Mouse (Mus musculus) R1 (cell line): ENCODE measurements at regions not wholly inside any gene's neighbourhood (a gene's known extent, or its start where the extent isn't known, plus 50 kb on each side); places are given as distances from the start of the nearest gene placed in this dataset.

Experiments used
- DNase-seq: peaks from one replicate; pipeline ENCODE4 v3.0.0-alpha.2; 2018; ENCODE audit warnings: low read depth, low spot score

- DNase-seq, result no peak
These were observed 70.5 kb upstream of the Efemp1 start for GRCm38 (mm10) chr11:28782486-28782885.

DNA sequence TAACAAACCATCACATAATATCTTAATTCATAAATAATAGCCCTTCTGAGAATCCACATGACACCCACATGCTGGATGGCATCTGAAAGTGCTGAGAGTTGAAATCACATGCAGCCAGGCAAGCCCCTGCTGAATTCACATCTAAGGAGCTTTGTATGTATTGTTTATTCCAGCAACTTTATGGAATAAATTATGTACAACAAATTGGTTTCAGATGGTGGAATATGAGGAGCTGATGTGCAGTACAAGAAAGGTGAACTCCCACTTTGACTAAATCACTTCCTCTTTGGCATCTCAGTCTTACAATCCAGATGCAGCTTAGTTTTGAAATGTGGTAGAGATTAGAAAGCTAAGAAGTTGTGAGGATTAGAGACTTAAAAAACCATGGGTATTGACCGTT, 82.2 kb upstream of the Efemp1 start:
- no peak for DNase-seq

DNA sequence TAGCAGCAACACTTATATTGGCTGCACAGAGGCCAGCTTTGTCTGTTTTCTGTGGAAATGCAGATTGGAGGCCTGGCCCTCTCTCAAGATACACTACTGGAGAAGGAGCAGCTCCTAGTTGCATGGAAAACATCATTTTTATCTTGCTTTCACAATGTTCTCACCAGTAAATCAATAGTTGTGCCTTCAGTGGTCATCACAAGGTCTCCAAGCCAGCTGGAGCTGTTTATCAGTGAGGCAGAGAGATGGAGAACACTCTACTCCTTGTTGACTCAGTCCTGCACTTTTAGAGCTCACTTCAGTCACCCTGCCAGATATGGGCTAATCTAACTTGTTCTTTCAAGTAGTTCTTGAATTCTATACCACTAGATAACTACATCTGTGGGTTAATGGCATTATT, 92.3 kb upstream of the Efemp1 start:
- no peak for DNase-seq

DNA sequence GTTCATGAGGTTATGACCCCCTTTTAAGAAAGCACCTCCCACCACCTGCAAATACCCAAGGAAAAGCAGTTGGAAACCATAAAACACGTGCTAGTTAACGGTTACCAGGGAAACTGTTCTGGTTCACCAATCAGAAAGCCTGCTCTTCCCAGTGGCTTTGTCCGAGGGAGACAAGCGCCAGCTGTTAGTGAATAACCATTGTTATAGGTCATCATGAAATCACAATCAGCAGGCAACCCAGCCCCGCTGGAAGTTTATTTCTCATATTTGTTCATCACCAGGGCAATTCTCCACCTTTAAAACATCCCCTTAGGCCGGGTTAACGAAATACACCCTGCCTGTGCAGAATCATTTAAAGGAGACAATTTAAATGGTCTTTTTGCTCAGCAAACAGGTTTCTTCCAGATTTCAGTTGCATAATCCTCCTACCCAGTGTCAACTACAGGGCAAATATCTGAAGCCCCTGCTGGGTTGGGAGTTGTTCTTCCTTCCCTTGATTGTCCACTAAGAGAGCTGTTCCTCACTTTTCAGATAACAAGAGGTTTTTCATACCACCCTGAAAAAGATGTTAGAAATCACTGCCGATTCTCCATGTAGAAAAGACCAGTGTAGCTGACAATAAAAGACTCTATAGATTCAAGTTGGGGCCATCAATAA, 117.9 kb upstream of the Efemp1 start:
- DNase-seq, result peak; percentile 82

- DNase-seq, result no peak
These were observed 118.4 kb upstream of the Efemp1 start for GRCm38 (mm10) chr11:28734581-28734931.

DNA sequence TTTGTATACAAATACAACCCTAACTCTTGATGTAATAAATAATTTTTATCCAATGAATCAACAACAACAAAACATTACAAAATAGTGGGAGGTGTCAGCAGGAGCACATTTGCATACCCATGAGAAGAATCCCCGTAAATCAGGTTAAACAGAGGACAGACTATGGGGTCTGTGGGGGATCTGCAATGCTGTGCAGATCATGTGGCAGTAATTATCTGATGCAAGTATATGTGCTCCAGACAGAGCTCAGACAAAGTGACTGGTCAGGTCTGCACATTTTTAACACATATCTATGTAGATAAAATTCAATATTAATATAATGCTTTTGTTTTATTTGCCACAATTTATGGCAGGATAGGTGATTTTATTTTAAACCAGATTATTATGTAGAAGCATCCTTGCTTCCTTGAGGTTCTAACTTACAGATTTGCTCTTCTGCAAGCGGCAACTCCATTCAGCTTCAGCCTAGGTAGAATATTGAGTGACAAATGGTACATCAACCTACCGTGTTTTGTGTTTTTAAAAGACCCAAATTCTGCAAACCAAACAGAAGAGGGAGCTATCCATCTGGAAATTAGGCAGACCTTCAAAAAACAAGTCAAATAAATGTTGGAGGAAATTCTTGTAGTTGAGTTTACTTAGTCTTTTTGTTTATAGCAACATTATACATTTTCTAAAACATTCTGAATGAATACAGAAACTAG, 119.0 kb upstream of the Efemp1 start:
- DNase-seq, result no peak

GRCm38 (mm10) chr11:28730140-28730539, 122.9 kb upstream of the Efemp1 start:
- DNase-seq, result peak; percentile 6

DNA sequence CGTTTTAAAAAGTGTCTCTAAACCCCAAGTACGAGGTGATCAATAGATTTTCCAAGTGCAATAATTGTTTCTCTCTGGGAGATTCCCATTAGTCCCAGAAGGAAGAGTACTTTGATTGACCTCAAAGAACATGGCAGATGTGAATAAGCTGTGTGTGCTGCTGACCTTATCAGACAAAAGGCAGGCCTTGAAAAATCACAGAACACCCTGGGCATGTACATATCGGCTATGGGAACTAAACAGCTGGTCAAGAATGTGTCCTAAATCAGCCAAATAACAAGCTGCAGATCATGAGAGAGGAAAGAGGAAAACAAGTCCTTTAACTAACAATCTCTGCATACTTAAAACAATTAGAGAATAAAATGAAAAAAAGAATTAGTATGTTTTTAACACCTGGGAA, 125.4 kb upstream of the Ccdc85a start:
- DNase-seq, result no peak

- DNase-seq, result no peak
These were observed 124.3 kb upstream of the Ccdc85a start for GRCm38 (mm10) chr11:28708431-28708830.

GRCm38 (mm10) chr11:28702384-28702783, 118.3 kb upstream of the Ccdc85a start:
- DNase-seq, result no peak

- DNase-seq, result no peak
These were observed 117.3 kb upstream of the Ccdc85a start for GRCm38 (mm10) chr11:28701379-28701778.

DNA sequence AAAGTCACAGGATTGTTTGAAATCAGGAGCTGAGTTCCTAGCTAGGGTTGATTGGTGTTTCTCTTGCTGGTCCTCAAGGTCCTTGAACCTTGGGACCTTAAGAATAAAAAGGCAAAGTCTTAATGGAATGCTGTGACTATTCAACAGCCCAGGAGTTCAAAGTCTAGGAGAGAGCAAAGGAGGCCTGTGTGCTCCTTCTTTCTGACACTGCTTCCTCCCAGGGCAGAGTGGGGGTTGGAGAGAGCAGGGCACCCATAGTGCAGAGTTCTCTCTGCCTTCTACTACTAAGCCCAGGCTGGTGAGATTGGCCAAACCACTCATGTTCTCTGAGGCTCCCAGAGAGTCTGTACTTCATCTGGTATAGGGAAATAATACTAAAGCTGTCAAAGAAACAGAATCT, 115.6 kb upstream of the Ccdc85a start:
- DNase-seq, result no peak

- DNase-seq, result no peak
These were observed 113.7 kb upstream of the Ccdc85a start for GRCm38 (mm10) chr11:28697644-28698480.

DNA sequence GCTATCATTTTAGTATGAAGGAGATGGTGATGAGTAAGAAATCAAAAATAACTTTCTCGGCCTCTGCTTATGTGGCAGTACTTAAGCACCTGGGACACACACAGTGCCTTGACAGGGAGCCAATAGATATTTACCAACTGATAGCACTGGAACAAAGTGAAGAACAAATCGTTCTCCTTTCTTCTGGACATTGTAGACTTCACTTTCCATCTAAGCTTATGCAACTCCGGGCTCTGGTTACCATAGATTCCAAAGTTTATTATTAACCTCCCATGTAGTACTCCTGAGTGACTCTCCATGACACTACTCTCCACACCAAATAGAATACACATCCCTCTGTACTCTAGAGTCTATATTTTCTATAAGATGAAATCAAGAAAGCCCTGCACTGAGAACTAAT, 110.9 kb upstream of the Ccdc85a start:
- no peak for DNase-seq

GRCm38 (mm10) chr11:28693303-28693702, 109.2 kb upstream of the Ccdc85a start:
- DNase-seq, result no peak

DNA sequence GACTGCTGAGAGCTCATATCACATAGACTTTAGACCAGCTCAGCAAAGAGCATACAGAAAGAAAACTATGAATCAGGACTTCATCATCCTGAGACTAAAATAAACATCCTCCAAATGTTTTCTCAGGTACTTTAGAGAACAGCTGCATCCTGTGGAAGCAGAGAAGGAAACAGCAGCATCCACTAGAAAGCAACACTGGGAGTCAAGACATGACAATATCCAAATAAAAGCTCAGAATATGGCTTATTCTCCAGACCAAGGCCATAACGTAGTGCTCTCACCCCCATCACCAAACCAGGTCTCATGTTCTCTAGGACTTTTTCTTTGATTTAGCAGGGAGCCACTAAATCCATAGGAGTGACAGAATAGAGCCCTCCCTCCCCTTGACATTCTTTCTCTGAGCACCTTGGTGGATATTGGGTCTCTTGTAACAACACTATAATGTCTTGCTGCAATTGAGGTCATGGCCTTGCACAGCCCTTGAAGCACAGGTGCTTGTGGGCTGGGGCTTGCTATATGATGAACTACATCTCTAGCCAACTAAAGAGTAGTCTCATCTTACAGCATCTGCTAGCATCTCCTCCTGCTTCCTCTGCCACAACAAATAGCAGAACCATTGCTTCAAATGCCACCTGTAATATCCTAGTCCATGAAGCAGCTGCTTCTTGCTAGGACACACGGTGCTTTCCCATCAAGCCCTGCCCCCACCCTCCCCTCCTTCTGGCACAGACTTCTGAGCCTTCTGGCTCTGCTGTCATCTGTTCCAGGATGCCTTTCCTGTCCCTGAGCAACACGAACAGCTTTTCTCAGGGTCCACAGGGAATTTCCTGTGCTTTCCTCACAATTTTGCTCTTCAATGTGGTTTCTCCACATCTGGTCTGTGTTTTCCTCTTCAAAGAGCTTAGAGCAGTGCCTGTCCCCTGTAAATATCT, 108.4 kb upstream of the Ccdc85a start:
- DNase-seq, result no peak

DNA sequence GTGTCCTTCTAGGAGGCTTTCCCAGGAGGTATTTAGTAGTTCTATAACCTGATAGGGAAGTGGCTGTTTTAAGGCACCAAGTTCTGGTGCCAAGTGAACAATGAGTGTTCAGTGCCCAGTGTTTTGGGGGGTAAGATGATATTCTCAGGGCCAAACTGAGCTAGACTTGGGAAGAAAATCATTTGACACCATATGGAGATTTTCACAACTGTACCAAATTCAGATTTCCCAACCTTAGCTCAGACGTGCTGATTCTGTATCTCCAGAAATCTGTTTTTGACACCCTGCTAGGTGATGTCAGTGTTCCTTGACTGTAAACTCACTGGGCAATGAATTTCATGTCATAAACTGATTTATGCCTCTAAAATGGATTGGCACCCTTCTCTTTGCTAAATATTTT, 104.3 kb upstream of the Ccdc85a start:
- no peak for DNase-seq

- no peak for DNase-seq
These were observed 101.3 kb upstream of the Ccdc85a start for GRCm38 (mm10) chr11:28685407-28685806.

DNA sequence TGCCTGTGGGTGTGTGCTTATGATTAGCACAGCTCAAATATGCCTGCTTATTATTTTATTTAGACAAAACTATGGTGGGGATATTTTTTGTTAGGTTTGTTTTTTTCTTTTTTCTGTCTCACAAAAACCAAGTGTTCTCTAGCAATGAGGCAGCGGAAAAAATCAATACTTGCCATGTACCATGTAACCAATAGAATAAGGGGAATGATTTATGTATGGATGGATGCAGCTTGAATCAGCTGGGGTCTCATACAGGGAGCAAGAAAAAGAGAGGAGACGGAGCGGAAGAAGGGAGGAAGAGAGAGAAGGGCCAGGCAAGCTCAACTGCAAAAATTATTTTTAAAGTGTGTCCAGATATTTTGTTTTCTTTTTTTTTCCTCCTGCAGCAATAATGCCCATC, 97.2 kb upstream of the Ccdc85a start:
- DNase-seq, result no peak

GRCm38 (mm10) chr11:28670765-28671164, 86.6 kb upstream of the Ccdc85a start:
- no peak for DNase-seq

- no peak for DNase-seq
These were observed 85.2 kb upstream of the Ccdc85a start for GRCm38 (mm10) chr11:28669359-28669758.

GRCm38 (mm10) chr11:28660377-28660776, 76.3 kb upstream of the Ccdc85a start:
- no peak for DNase-seq
